Mouse (Mus musculus) heart, embryonic 10.5 days (tissue): ENCODE results near the gene Pum3. TPM values are rescaled to one million over a fixed set of nuclear protein-coding genes. Genes with fewer than 3 reads are reported as not detected.
A peak's percentile ranks its signal among the peaks of the same experiment; 100 is the strongest.
"Not testable (repeated sequence)": the region's sequence is repeated elsewhere in the genome, so short reads cannot be mapped to it uniquely, and the experiment has no call there.

ENCODE experiments used
- DNase-seq: peaks from one replicate; pipeline ENCODE4 v3.0.0-alpha.2; 2017; ENCODE audit warnings: low spot score
- H3K27ac ChIP-seq: fragments of 300-500 bp; sonication (generic); 2 replicates; pipeline ENCODE4 v1.5.1; 2016; ENCODE audit warnings: mild to moderate bottlenecking
- H3K27me3 ChIP-seq: fragments of 300-500 bp; sonication (generic); 2 replicates; pipeline ENCODE4 v1.6.1; 2016; ENCODE audit warnings: mild to moderate bottlenecking; ENCODE audit not compliant: poor library complexity, insufficient read depth, severe bottlenecking
- H3K36me3 ChIP-seq: fragments of 300-500 bp; sonication (generic); 2 replicates; pipeline ENCODE4 v1.6.1; 2016; ENCODE audit warnings: mild to moderate bottlenecking, moderate library complexity
- H3K4me1 ChIP-seq: fragments of 300-500 bp; sonication (generic); 2 replicates; pipeline ENCODE4 v1.6.1; 2016; ENCODE audit warnings: mild to moderate bottlenecking
- H3K4me3 ChIP-seq: fragments of 300-500 bp; sonication (generic); 2 replicates; pipeline ENCODE4 v1.5.1; 2016; ENCODE audit warnings: mild to moderate bottlenecking, moderate library complexity
- H3K9me3 ChIP-seq: fragments of 300-500 bp; sonication (generic); 2 replicates; pipeline ENCODE4 v1.6.1; 2016; ENCODE audit warnings: mild to moderate bottlenecking, moderate library complexity
- WGBS: fragments of 180-500 bp; shearing (Covaris S2); methylation state at CpG from one replicate; pipeline ENCODE4 v1.1.7; 2016; 5-methylcytosine and 5-hydroxymethylcytosine counted together
- polyA plus RNA-seq: library from polyadenylated mRNA; unstranded; fragments of >200 nt; fragmentation: Nextera tagmentation; extraction: Ambion mirVana; gene quantifications from 2 replicates; pipeline ENCODE4 v1.2.1, GENCODE M21; 2016

Pum3 gene
- polyA plus RNA-seq, 1 experiment from 2014 or later, result 82.3 TPM

GRCm38 (mm10) chr19:27416569-27416968 is 13.1 kb downstream of the Pum3 start:
- no peaks in the 10 kb centered on the region for H3K27me3 ChIP-seq
- DNase-seq, result no peak
- H3K4me1 ChIP-seq, result no peaks in the 10 kb centered on the region
- H3K4me3 ChIP-seq, result no peak overlapping the region
- no peak overlapping the region for H3K27ac ChIP-seq
- H3K36me3 ChIP-seq, result peaks cover 80% of the 10 kb centered on the region
- 74% methylated on average over 11 of the region's 11 CpGs for WGBS
- H3K9me3 ChIP-seq, result no peaks in the 10 kb centered on the region

- 90% methylated on average over 4 of the region's 4 CpGs for WGBS
- no peak overlapping the region for H3K27ac ChIP-seq
These were observed 18.3 kb downstream of the Pum3 start for GRCm38 (mm10) chr19:27411340-27411739.

GRCm38 (mm10) chr19:27410751-27411150 is 18.9 kb downstream of the Pum3 start:
- Histone ChIP-seq H3K27me3 (no peaks in the 10 kb centered on the region), H3K9me3 (no peaks in the 10 kb centered on the region), H3K27ac (no peak overlapping the region), H3K4me1 (no peaks in the 10 kb centered on the region), H3K4me3 (no peak overlapping the region), H3K36me3 (peaks cover 42% of the 10 kb centered on the region)
- WGBS, result 57% methylated on average over 4 of the region's 4 CpGs
- DNase-seq, result no peak

More at GRCm38 (mm10) chr19:27411340-27411739, 18.3 kb downstream of the Pum3 start:
- no peak for DNase-seq
- H3K36me3 ChIP-seq, result peaks cover 48% of the 10 kb centered on the region
- no peaks in the 10 kb centered on the region for H3K9me3 ChIP-seq
- no peaks in the 10 kb centered on the region for H3K4me1 ChIP-seq
- no peak overlapping the region for H3K4me3 ChIP-seq
- no peaks in the 10 kb centered on the region for H3K27me3 ChIP-seq

- no peak for DNase-seq
- H3K4me3 ChIP-seq, result no peak overlapping the region
- no peaks in the 10 kb centered on the region for H3K27me3 ChIP-seq
- H3K27ac ChIP-seq, result no peak overlapping the region
- H3K4me1 ChIP-seq, result no peaks in the 10 kb centered on the region
- peaks cover 34% of the 10 kb centered on the region for H3K36me3 ChIP-seq
- no peaks in the 10 kb centered on the region for H3K9me3 ChIP-seq
These were observed 19.8 kb downstream of the Pum3 start for GRCm38 (mm10) chr19:27409782-27410181.

- Histone ChIP-seq H3K9me3 (no peaks in the 10 kb centered on the region), H3K27me3 (no peaks in the 10 kb centered on the region), H3K4me3 (no peak overlapping the region), H3K4me1 (no peaks in the 10 kb centered on the region), H3K36me3 (peaks cover 32% of the 10 kb centered on the region), H3K27ac (no peak overlapping the region)
- DNase-seq, result no peak
- WGBS, result 94% methylated on average over 4 of the region's 4 CpGs
These were observed 20.4 kb downstream of the Pum3 start for GRCm38 (mm10) chr19:27409196-27409595.

GRCm38 (mm10) chr19:27397797-27398196 is 31.8 kb downstream of the Pum3 start:
- Histone ChIP-seq H3K9me3 (no peaks in the 10 kb centered on the region), H3K27me3 (no peaks in the 10 kb centered on the region), H3K4me3 (no peak overlapping the region), H3K36me3 (peaks cover 74% of the 10 kb centered on the region), H3K27ac (no peak overlapping the region), H3K4me1 (peaks cover 14% of the 10 kb centered on the region)
- no peak for DNase-seq
- 89% methylated on average over 9 of the region's 9 CpGs for WGBS

GRCm38 (mm10) chr19:27397223-27397622 is 32.4 kb downstream of the Pum3 start:
- Histone ChIP-seq H3K27ac (peak overlapping the region; percentile 29; the same call in 1 of the 2 replicates), H3K4me3 (no peak overlapping the region), H3K36me3 (peaks cover 78% of the 10 kb centered on the region), H3K4me1 (peaks cover 14% of the 10 kb centered on the region), H3K27me3 (no peaks in the 10 kb centered on the region), H3K9me3 (no peaks in the 10 kb centered on the region)
- WGBS, result 85% methylated on average over 5 of the region's 5 CpGs
- no peak for DNase-seq

- H3K27me3 ChIP-seq, result no peaks in the 10 kb centered on the region
- DNase-seq, result peak; percentile 76
- WGBS, result 70% methylated on average over 2 of the region's 2 CpGs
- no peak overlapping the region for H3K27ac ChIP-seq
- no peaks in the 10 kb centered on the region for H3K9me3 ChIP-seq
- H3K4me1 ChIP-seq, result peaks cover 14% of the 10 kb centered on the region
- peaks cover 74% of the 10 kb centered on the region for H3K36me3 ChIP-seq
- H3K4me3 ChIP-seq, result no peak overlapping the region
These were observed 32.9 kb downstream of the Pum3 start for GRCm38 (mm10) chr19:27396719-27397118.

GRCm38 (mm10) chr19:27395936-27396335 is 33.7 kb downstream of the Pum3 start:
- H3K9me3 ChIP-seq, result no peaks in the 10 kb centered on the region
- no peak overlapping the region for H3K27ac ChIP-seq
- peaks cover 73% of the 10 kb centered on the region for H3K36me3 ChIP-seq
- H3K4me1 ChIP-seq, result peaks cover 14% of the 10 kb centered on the region
- no peak overlapping the region for H3K4me3 ChIP-seq
- no peak for DNase-seq
- H3K27me3 ChIP-seq, result no peaks in the 10 kb centered on the region
- WGBS, result 81% methylated on average over 5 of the region's 5 CpGs

GRCm38 (mm10) chr19:27395481-27395880 is 34.1 kb downstream of the Pum3 start:
- Histone ChIP-seq H3K36me3 (peaks cover 73% of the 10 kb centered on the region), H3K4me3 (no peak overlapping the region), H3K9me3 (no peaks in the 10 kb centered on the region), H3K27ac (no peak overlapping the region), H3K27me3 (no peaks in the 10 kb centered on the region), H3K4me1 (peaks cover 14% of the 10 kb centered on the region)
- no peak for DNase-seq
- 88% methylated on average over 8 of the region's 8 CpGs for WGBS

- no peak for DNase-seq
- no peak overlapping the region for H3K4me3 ChIP-seq
- WGBS, result 91% methylated on average over 7 of the region's 7 CpGs
- H3K9me3 ChIP-seq, result no peaks in the 10 kb centered on the region
- H3K36me3 ChIP-seq, result peaks cover 73% of the 10 kb centered on the region
- no peak overlapping the region for H3K27ac ChIP-seq
- no peaks in the 10 kb centered on the region for H3K27me3 ChIP-seq
- H3K4me1 ChIP-seq, result peaks cover 14% of the 10 kb centered on the region
These were observed 35.2 kb downstream of the Pum3 start for GRCm38 (mm10) chr19:27394341-27394990.

GRCm38 (mm10) chr19:27392431-27392830 is 37.2 kb downstream of the Pum3 start:
- Histone ChIP-seq H3K9me3 (no peaks in the 10 kb centered on the region), H3K27ac (no peak overlapping the region), H3K4me1 (peaks cover 5% of the 10 kb centered on the region; the same call in 1 of the 2 replicates), H3K4me3 (no peak overlapping the region), H3K27me3 (no peaks in the 10 kb centered on the region), H3K36me3 (peaks cover 73% of the 10 kb centered on the region)
- DNase-seq, result no peak
- WGBS, result 89% methylated on average over 2 of the region's 2 CpGs

GRCm38 (mm10) chr19:27391344-27391743 is 38.3 kb downstream of the Pum3 start:
- Histone ChIP-seq H3K27me3 (no peaks in the 10 kb centered on the region), H3K4me1 (no peaks in the 10 kb centered on the region), H3K36me3 (peaks cover 77% of the 10 kb centered on the region), H3K27ac (no peak overlapping the region), H3K9me3 (no peaks in the 10 kb centered on the region), H3K4me3 (no peak overlapping the region)
- DNase-seq, result no peak
- whole genome bisulfite sequencing, result 84% methylated on average over 2 of the region's 2 CpGs

GRCm38 (mm10) chr19:27389566-27389965 is 40.1 kb downstream of the Pum3 start:
- H3K27ac ChIP-seq, H3K4me1 ChIP-seq, H3K9me3 ChIP-seq, H3K4me3 ChIP-seq, DNase-seq, H3K27me3 ChIP-seq: not testable (repeated sequence)
- 93% methylated on average over 4 of the region's 4 CpGs for WGBS
- H3K36me3 ChIP-seq, result peaks cover 82% of the 10 kb centered on the region
